Mouse (Mus musculus) kidney, adult 9 months (tissue): ENCODE data around the gene Cdk14.

Source experiments
- DNase-seq: peaks from one replicate; pipeline ENCODE4 v3.0.0; 2022

Gene Cdk14

GRCm38 (mm10) chr5:4887069-4887468, 533.0 kb downstream of the Cdk14 start:
- no peak for DNase-seq

GRCm38 (mm10) chr5:4882841-4883240, 537.3 kb downstream of the Cdk14 start:
- DNase-seq, result peak; percentile 21

- no peak for DNase-seq
Observed at GRCm38 (mm10) chr5:4880331-4880730, 539.8 kb downstream of the Cdk14 start.

- DNase-seq, result no peak
Observed at GRCm38 (mm10) chr5:4878934-4879333, 541.2 kb downstream of the Cdk14 start.

- no peak for DNase-seq
Observed at GRCm38 (mm10) chr5:4877638-4878037, 542.5 kb downstream of the Cdk14 start.

- DNase-seq, result no peak
Observed at GRCm38 (mm10) chr5:4877131-4877631, 542.9 kb downstream of the Cdk14 start.

GRCm38 (mm10) chr5:4876653-4877091, 543.4 kb downstream of the Cdk14 start:
- no peak for DNase-seq

- DNase-seq, result no peak
Observed at GRCm38 (mm10) chr5:4870041-4870726, 549.9 kb downstream of the Cdk14 start.

GRCm38 (mm10) chr5:4868563-4869120, 551.5 kb downstream of the Cdk14 start:
- DNase-seq, result no peak

GRCm38 (mm10) chr5:4867849-4868562, 552.1 kb downstream of the Cdk14 start:
- peak; percentile 35 for DNase-seq

- no peak for DNase-seq
Observed at GRCm38 (mm10) chr5:4866945-4867344, 553.2 kb downstream of the Cdk14 start.

GRCm38 (mm10) chr5:4866099-4866498, 554.0 kb downstream of the Cdk14 start:
- no peak for DNase-seq

GRCm38 (mm10) chr5:4861592-4861991, 558.5 kb downstream of the Cdk14 start:
- DNase-seq, result no peak

GRCm38 (mm10) chr5:4861141-4861540, 559.0 kb downstream of the Cdk14 start:
- DNase-seq, result no peak

- DNase-seq, result no peak
Observed at GRCm38 (mm10) chr5:4858032-4858641, 562.0 kb downstream of the Cdk14 start.

- no peak for DNase-seq
Observed at GRCm38 (mm10) chr5:4853503-4853902, 566.6 kb downstream of the Cdk14 start.

- DNase-seq, result no peak
Observed at GRCm38 (mm10) chr5:4852711-4853320, 567.3 kb downstream of the Cdk14 start.

- peak; percentile 14 for DNase-seq
Observed at GRCm38 (mm10) chr5:4851934-4852710, 568.0 kb downstream of the Cdk14 start.

- DNase-seq, result no peak
Observed at GRCm38 (mm10) chr5:4851245-4851933, 568.7 kb downstream of the Cdk14 start.

- DNase-seq, result peak; percentile 13
Observed at GRCm38 (mm10) chr5:4834819-4835480, 585.2 kb downstream of the Cdk14 start.

- DNase-seq, result no peak
Observed at GRCm38 (mm10) chr5:4833940-4834339, 586.2 kb downstream of the Cdk14 start.
